Comparison of ENCODE assay signal across 11 mouse cellular contexts in genomic region chr16:23518567-23519369, GRCm38 (mm10). TPM values are rescaled to one million over a fixed set of nuclear protein-coding genes. Genes with fewer than 3 reads are reported as not detected.
A peak's percentile ranks its signal among the peaks of the same experiment; 100 is the strongest.
DNase-seq lines count a peak whose midpoint lies in the region; ATAC-seq lines count a peak whose summit lies in the region.
"Had no signal": no experiment of that assay in that cellular context is flagged by ENCODE, and none has a peak within 500 bp of the region (broad histone marks: within the 10 kb centered on the region; RNA-seq: fewer than 3 reads in every experiment).

No protein-coding gene starts in this region.

- 70% methylated on average over 10 of the region's 10 CpGs for WGBS in heart, embryonic 14.5 days
- 70% methylated on average over 10 of the region's 10 CpGs for whole genome bisulfite sequencing in heart, embryonic 11.5 days (ENCODE audit: insufficient replicate concordance)
- 67% methylated on average over 10 of the region's 10 CpGs for WGBS in limb, embryonic 13.5 days

- peak overlapping the region in 1 of 2 experiments; percentile 45; a peak in 1 of 4 replicates for H3K4me3 ChIP-seq in heart, embryonic 14.5 days (ENCODE audit: control insufficient read depth in 1 of 2, insufficient read depth in 1 of 2, low read depth in 1 of 2, low read length in 2 of 2)
- no peak overlapping the region for H3K4me3 ChIP-seq in heart, embryonic 11.5 days (ENCODE audit: low read depth, low read length)
- no peak overlapping the region for H3K4me3 ChIP-seq in limb, embryonic 13.5 days

- no peaks in the 10 kb centered on the region for H3K36me3 ChIP-seq in heart, embryonic 14.5 days (ENCODE audit: control insufficient read depth, insufficient read depth, low read length)
- no peaks in the 10 kb centered on the region for H3K36me3 ChIP-seq in heart, embryonic 11.5 days (ENCODE audit: control insufficient read depth, insufficient read depth, low read length)
- no peaks in the 10 kb centered on the region for H3K36me3 ChIP-seq in limb, embryonic 13.5 days
- H3K36me3 ChIP-seq: G1E had no signal

- no peaks in the 10 kb centered on the region for H3K9me3 ChIP-seq in heart, embryonic 14.5 days (ENCODE audit: control insufficient read depth, low read length)
- no peaks in the 10 kb centered on the region for H3K9me3 ChIP-seq in heart, embryonic 11.5 days (replicated peaks; ENCODE audit: control insufficient read depth, low read length)
- no peaks in the 10 kb centered on the region for H3K9me3 ChIP-seq in limb, embryonic 13.5 days

- no peaks in the 10 kb centered on the region for H3K27me3 ChIP-seq in heart, embryonic 14.5 days (ENCODE audit: control insufficient read depth, insufficient read depth, low read length)
- peaks cover 3% of the 10 kb centered on the region; the same call in 1 of the 2 replicates for H3K27me3 ChIP-seq in heart, embryonic 11.5 days (ENCODE audit: control insufficient read depth, insufficient read depth, low read length)
- 0 out of 2 replicates have a peak, but pooled peaks cover 8% of the 10 kb centered on the region for H3K27me3 ChIP-seq in limb, embryonic 13.5 days

- H3K4me2 ChIP-seq in heart, embryonic 14.5 days (ENCODE audit: low read length): peak overlapping the region; percentile 77
- H3K4me2 ChIP-seq in heart, embryonic 11.5 days: no peak overlapping the region; the same call in 1 of the 2 replicates
- H3K4me2 ChIP-seq in limb, embryonic 13.5 days (replicated peaks): peak overlapping the region; percentile 70

- no peak for ATAC-seq in heart, embryonic 14.5 days (ENCODE audit: insufficient number of reproducible peaks, insufficient read depth, low FRiP score, low read depth)
- ATAC-seq in heart, embryonic 11.5 days (replicated peaks; ENCODE audit: insufficient number of reproducible peaks, low FRiP score, low TSS enrichment): no peak
- no peak for ATAC-seq in limb, embryonic 13.5 days (ENCODE audit: low FRiP score, low read depth)

- H3K27ac ChIP-seq in heart, embryonic 14.5 days (replicated peaks in 1 of 2; ENCODE audit: control insufficient read depth in 1 of 2, insufficient read depth in 1 of 2, low read depth in 2 of 2, low read length in 2 of 2): peak overlapping the region in 1 of 2 experiments; percentile 4; a peak in 1 of 4 replicates
- no peak overlapping the region for H3K27ac ChIP-seq in heart, embryonic 11.5 days (ENCODE audit: low read depth, low read length)
- no peak overlapping the region for H3K27ac ChIP-seq in limb, embryonic 13.5 days
- H3K27ac ChIP-seq: macrophage had no signal

- DNase-seq in 3134 (ENCODE audit: extremely low read depth, insufficient read length, low spot score): peak; percentile 45
- peak; percentile 59 for DNase-seq in adrenal gland, postnatal 10 days
- DNase-seq in frontal cortex, postnatal 25 days (ENCODE audit: low spot score in 2 of 2): no peak
- DNase-seq in ovary, postnatal 10 days (ENCODE audit: low spot score): no peak
- DNase-seq in thymus, postnatal 25 days: no peak
- DNase-seq: cerebellum, adult 9-11 months had no signal

- no peak overlapping the region for H3K9ac ChIP-seq in heart, embryonic 14.5 days (ENCODE audit: low read length)
- no peak overlapping the region for H3K9ac ChIP-seq in heart, embryonic 11.5 days (ENCODE audit: low read depth, low read length)
- H3K9ac ChIP-seq in limb, embryonic 13.5 days: no peak overlapping the region

- H3K4me1 ChIP-seq in heart, embryonic 14.5 days (ENCODE audit: control insufficient read depth in 2 of 2, insufficient read depth in 2 of 2, low read length in 2 of 2): peaks cover 24 to 61% of the 10 kb centered on the region in 2 experiments
- peaks cover 24% of the 10 kb centered on the region for H3K4me1 ChIP-seq in heart, embryonic 11.5 days (ENCODE audit: control insufficient read depth, insufficient read depth, low read length)
- peaks cover 81% of the 10 kb centered on the region for H3K4me1 ChIP-seq in limb, embryonic 13.5 days

RNA-seq across cellular contexts. Expression of gene Rtp4, which starts 1.3 kb away (rescaled TPM):
- polyA plus RNA-seq in heart, embryonic 14.5 days (2014; fragmentation: Nextera tagmentation; extraction: Ambion mirVana): 7.8 and 9.5 TPM in 2 replicates
- 2.8 and 3.9 TPM in 2 replicates for polyA plus RNA-seq in heart, embryonic 11.5 days (2014; fragmentation: Nextera tagmentation; extraction: Ambion mirVana)
- 1 to 10 TPM; 4.6 to 7.2 TPM for total RNA-seq in adrenal gland, postnatal 10 days (2021)
- polyA plus RNA-seq in limb, embryonic 13.5 days (2015; fragmentation: Nextera tagmentation; extraction: Ambion mirVana): 5.1 and 6.0 TPM in 2 replicates
- polyA plus RNA-seq: G1E had no signal

RNA-seq across cellular contexts. Expression of gene Masp1, which starts 1.8 kb away (rescaled TPM):
- polyA plus RNA-seq in heart, embryonic 14.5 days (2014; fragmentation: Nextera tagmentation; extraction: Ambion mirVana): 17.2 and 18.0 TPM in 2 replicates
- 10.2 and 13.6 TPM in 2 replicates for polyA plus RNA-seq in heart, embryonic 11.5 days (2014; fragmentation: Nextera tagmentation; extraction: Ambion mirVana)
- total RNA-seq in adrenal gland, postnatal 10 days (2021): 10 to 100 TPM; 54.2 to 65.3 TPM
- 8.1 and 8.8 TPM in 2 replicates for polyA plus RNA-seq in limb, embryonic 13.5 days (2015; fragmentation: Nextera tagmentation; extraction: Ambion mirVana)
- polyA plus RNA-seq: G1E had no signal

Comparison
In these comparisons a context has a peak if more than half of its experiments do, and no peak if none do; other contexts are left out.
1. DNase-seq: peak in 3134 (single experiment) and adrenal gland, postnatal 10 days (single experiment); none in frontal cortex, postnatal 25 days (0 of 2), ovary, postnatal 10 days (single experiment) and thymus, postnatal 25 days (single experiment).